Mouse (Mus musculus): ENCODE results near the gene Sppl2b.

- TF ChIP-seq HCFC1 (IDR thresholded peaks at IDR 0.05; ENCODE audit: low read depth, low read length) (no peak), ZKSCAN1 (IDR thresholded peaks at IDR 0.05; ENCODE audit: low read depth, low read length) (peak; percentile 86), BHLHE40 (IDR thresholded peaks at IDR 0.05; ENCODE audit: borderline replicate concordance, low read depth, low read length) (no peak), TBP (IDR thresholded peaks at IDR 0.05; ENCODE audit: low read depth, low read length) (no peak), CTCF (IDR thresholded peaks at IDR 0.05 in 2 of 3, conservative IDR thresholded peaks at IDR 0.05 in 1 of 3; ENCODE audit: control insufficient read depth in 1 of 3, insufficient read depth in 1 of 3, low read depth in 2 of 3, low read length in 3 of 3, poor library complexity in 1 of 3, severe bottlenecking in 1 of 3) (no peak), POLR2A (IDR thresholded peaks at IDR 0.05; ENCODE audit: control insufficient read depth in 1 of 2, insufficient read depth in 1 of 2, low read depth in 1 of 2, low read length in 2 of 2, poor library complexity in 1 of 2) (peak in 1 of 2 experiments; percentile 46; a peak in 1 of 4 replicates), MAFK (IDR thresholded peaks at IDR 0.05; ENCODE audit: borderline replicate concordance, low read depth, low read length) (no peak), EP300 (IDR thresholded peaks at IDR 0.05; ENCODE audit: low read depth in 1 of 2, low read length in 2 of 2) (no peak), TCF12 (IDR thresholded peaks at IDR 0.05; ENCODE audit: low read depth, low read length) (no peak), GATA1 (IDR thresholded peaks at IDR 0.05; ENCODE audit: low read depth, low read length) (no peak), RAD21 (IDR thresholded peaks at IDR 0.05; ENCODE audit: low read depth, low read length) (no peak), USF1 (IDR thresholded peaks at IDR 0.05; ENCODE audit: low read depth, low read length) (no peak)
These were observed 25.5 kb upstream of the Sppl2b start for GRCm38 (mm10) chr10:80829359-80830278.

All from MEL (cell line).